Mouse (Mus musculus): Measurements from ENCODE around the gene Gngt2. TPM values are rescaled to one million over a fixed set of nuclear protein-coding genes. Genes with fewer than 3 reads are reported as not detected.
A peak's percentile ranks its signal among the peaks of the same experiment; 100 is the strongest.

Gngt2 gene
- polyA plus RNA-seq, 1 experiment = 4.7 TPM

DNA sequence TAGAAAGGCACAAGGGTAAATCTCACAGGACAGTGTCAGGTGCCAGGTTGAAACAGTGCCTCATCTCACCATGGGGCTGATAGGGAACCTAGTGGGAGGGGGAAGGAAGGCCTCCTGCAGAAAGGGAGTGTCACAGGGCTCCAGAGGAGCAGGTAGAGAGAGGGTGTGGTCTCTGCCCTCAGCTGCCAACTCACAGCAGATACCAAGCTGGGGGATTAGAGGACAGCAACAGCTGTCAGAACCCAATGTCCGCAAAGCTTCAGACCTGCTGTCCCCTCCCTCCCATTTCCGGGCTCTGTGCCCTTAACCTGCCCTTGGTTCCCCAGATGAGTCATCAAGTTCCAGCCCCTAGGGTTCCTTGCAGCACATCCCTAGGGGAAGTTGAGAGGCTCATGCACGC, 31.5 kb upstream of the Gngt2 start:
- no peaks in the 10 kb centered on the region for H3K36me3 ChIP-seq (ENCODE audit: control insufficient read depth, insufficient read depth, low read length)
- peak overlapping the region; percentile 91 for H3K27ac ChIP-seq (ENCODE audit: insufficient read depth, low read depth, low read length)
- H3K27me3 ChIP-seq (ENCODE audit: control insufficient read depth, insufficient read depth, low read length) = no peaks in the 10 kb centered on the region
- TF ChIP-seq CTCF (IDR thresholded peaks at IDR 0.05; ENCODE audit: extremely low read depth, insufficient read length, insufficient replicate concordance, low read depth, low read length) = no peak
- peak; percentile 36; the same call in 1 of the 2 replicates for TF ChIP-seq POLR2A (IDR thresholded peaks at IDR 0.05; ENCODE audit: low read depth, low read length)
- peaks cover 26% of the 10 kb centered on the region; the same call in 1 of the 2 replicates for H3K4me1 ChIP-seq (ENCODE audit: control insufficient read depth, insufficient read depth, insufficient read length, low read length)
- 6% methylated on average over 3 of the region's 3 CpGs for WGBS
- H3K4me3 ChIP-seq (ENCODE audit: low read depth, low read length) = no peak overlapping the region

DNA sequence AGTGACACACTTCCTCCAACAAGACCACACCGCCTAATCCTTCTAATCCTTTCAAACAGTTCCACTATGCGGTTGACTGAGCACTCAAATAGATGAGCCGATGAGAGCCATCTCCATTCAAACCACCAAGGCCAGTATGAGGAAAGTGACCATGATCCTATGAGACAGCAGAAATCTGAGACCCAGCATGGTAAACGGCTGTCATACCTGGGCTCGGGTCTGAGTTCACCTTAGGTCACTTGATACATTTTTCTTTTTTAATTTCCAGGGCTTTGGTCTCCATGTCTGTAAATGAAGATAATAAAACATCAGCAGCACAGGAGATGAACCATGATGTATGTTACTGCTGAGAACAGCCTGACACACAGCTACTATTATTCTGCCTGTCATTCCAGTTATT, 29.1 kb upstream of the Gngt2 start:
- 98% methylated on average over 5 of the region's 5 CpGs for WGBS
- no peaks in the 10 kb centered on the region for H3K27me3 ChIP-seq (ENCODE audit: control insufficient read depth, insufficient read depth, low read length)
- no peak overlapping the region for H3K4me3 ChIP-seq (ENCODE audit: low read depth, low read length)
- peaks cover 22% of the 10 kb centered on the region; the same call in 1 of the 2 replicates for H3K4me1 ChIP-seq (ENCODE audit: control insufficient read depth, insufficient read depth, insufficient read length, low read length)
- H3K36me3 ChIP-seq (ENCODE audit: control insufficient read depth, insufficient read depth, low read length) = no peaks in the 10 kb centered on the region
- TF ChIP-seq POLR2A (IDR thresholded peaks at IDR 0.05; ENCODE audit: low read depth, low read length) (no peak), CTCF (IDR thresholded peaks at IDR 0.05; ENCODE audit: extremely low read depth, insufficient read length, insufficient replicate concordance, low read depth, low read length) (no peak)
- H3K27ac ChIP-seq (ENCODE audit: insufficient read depth, low read depth, low read length) = no peak overlapping the region

DNA sequence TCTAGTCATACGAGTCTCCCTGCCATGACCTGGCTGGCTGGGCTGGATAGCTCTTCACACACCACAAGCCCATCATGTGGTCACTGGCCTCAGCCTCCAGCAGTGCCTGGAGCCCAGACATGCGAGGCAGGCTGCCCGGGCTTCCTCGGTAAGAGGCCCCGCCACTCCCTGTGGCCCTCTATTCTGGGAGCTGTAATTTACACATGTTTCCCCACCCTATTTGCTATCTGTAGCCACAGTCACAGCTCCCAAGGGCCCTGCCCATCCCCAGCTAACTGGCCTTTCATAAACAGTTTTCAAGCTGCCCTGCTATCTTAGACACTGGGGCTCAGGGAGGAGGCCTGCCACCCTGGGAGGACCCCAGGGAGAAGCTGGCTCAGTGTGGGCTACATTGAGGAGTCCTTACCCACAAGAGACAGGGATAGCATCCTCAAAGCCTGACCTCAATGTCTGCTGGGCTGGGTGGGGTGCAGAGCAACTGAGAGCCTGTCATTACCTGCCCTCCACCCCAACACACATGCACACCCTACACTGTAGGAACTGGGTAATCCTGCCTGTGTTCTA, 28.5 kb upstream of the Gngt2 start:
- no peaks in the 10 kb centered on the region for H3K27me3 ChIP-seq (ENCODE audit: control insufficient read depth, insufficient read depth, low read length)
- H3K27ac ChIP-seq (ENCODE audit: insufficient read depth, low read depth, low read length) = no peak overlapping the region
- 36% methylated on average over 5 of the region's 5 CpGs for WGBS
- TF ChIP-seq CTCF (IDR thresholded peaks at IDR 0.05; ENCODE audit: extremely low read depth, insufficient read length, insufficient replicate concordance, low read depth, low read length) = no peak
- TF ChIP-seq POLR2A (IDR thresholded peaks at IDR 0.05; ENCODE audit: low read depth, low read length) = no peak
- peaks cover 22% of the 10 kb centered on the region; the same call in 1 of the 2 replicates for H3K4me1 ChIP-seq (ENCODE audit: control insufficient read depth, insufficient read depth, insufficient read length, low read length)
- H3K4me3 ChIP-seq (ENCODE audit: low read depth, low read length) = no peak overlapping the region
- no peaks in the 10 kb centered on the region for H3K36me3 ChIP-seq (ENCODE audit: control insufficient read depth, insufficient read depth, low read length)

DNA sequence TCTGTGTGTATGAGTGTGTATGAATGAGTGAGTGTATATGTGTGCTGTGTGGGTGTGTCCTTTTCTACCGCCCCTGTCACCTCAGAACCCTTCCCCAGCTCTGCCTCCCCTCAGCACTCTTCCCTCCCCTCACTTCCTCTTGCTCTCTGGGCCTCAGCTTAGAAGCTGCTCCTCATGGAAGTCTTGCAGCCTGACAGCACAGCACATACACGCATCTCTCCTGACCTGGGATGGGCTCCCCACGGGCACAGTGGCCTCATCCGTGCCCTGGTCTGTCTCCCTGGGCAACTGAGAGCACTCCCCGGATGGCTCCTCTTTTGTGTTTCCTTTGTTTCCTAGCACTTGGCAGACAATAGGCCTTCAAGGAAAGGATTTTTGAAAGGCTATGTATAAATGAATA, 27.4 kb upstream of the Gngt2 start:
- peaks cover 20% of the 10 kb centered on the region; the same call in 1 of the 2 replicates for H3K4me1 ChIP-seq (ENCODE audit: control insufficient read depth, insufficient read depth, insufficient read length, low read length)
- H3K36me3 ChIP-seq (ENCODE audit: control insufficient read depth, insufficient read depth, low read length) = no peaks in the 10 kb centered on the region
- WGBS = 80% methylated on average over 5 of the region's 5 CpGs
- no peaks in the 10 kb centered on the region for H3K27me3 ChIP-seq (ENCODE audit: control insufficient read depth, insufficient read depth, low read length)
- TF ChIP-seq POLR2A (IDR thresholded peaks at IDR 0.05; ENCODE audit: low read depth, low read length) (no peak), CTCF (IDR thresholded peaks at IDR 0.05; ENCODE audit: extremely low read depth, insufficient read length, insufficient replicate concordance, low read depth, low read length) (no peak)
- no peak overlapping the region for H3K27ac ChIP-seq (ENCODE audit: insufficient read depth, low read depth, low read length)
- no peak overlapping the region for H3K4me3 ChIP-seq (ENCODE audit: low read depth, low read length)

DNA sequence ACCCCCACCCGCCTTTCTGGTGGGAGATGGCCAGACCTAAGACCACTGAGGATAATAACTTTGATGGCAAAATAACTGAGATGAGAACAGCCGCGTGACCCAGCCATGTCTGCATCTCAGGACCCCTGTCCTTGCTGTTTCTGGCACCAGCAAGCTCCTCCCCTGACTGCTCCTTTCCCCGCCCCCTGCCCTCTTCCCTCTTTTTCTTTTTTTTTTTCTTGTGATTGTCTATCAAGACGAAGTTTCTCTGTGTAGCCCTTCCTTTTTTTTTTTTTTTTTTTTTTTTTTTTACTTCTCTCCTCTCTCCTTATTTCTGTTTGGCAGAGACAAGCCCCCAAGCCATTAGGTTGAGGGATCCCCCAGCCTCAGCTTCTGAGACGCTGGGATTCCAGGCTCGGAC, 26.2 kb upstream of the Gngt2 start:
- no peak overlapping the region for H3K27ac ChIP-seq (ENCODE audit: insufficient read depth, low read depth, low read length)
- peaks cover 7% of the 10 kb centered on the region; the same call in 1 of the 2 replicates for H3K4me1 ChIP-seq (ENCODE audit: control insufficient read depth, insufficient read depth, insufficient read length, low read length)
- H3K36me3 ChIP-seq (ENCODE audit: control insufficient read depth, insufficient read depth, low read length) = no peaks in the 10 kb centered on the region
- no peaks in the 10 kb centered on the region for H3K27me3 ChIP-seq (ENCODE audit: control insufficient read depth, insufficient read depth, low read length)
- WGBS = 73% methylated on average over 7 of the region's 7 CpGs
- H3K4me3 ChIP-seq (ENCODE audit: low read depth, low read length) = no peak overlapping the region
- no peak for TF ChIP-seq POLR2A (IDR thresholded peaks at IDR 0.05; ENCODE audit: low read depth, low read length)
- TF ChIP-seq CTCF (IDR thresholded peaks at IDR 0.05; ENCODE audit: extremely low read depth, insufficient read length, insufficient replicate concordance, low read depth, low read length) = no peak

DNA sequence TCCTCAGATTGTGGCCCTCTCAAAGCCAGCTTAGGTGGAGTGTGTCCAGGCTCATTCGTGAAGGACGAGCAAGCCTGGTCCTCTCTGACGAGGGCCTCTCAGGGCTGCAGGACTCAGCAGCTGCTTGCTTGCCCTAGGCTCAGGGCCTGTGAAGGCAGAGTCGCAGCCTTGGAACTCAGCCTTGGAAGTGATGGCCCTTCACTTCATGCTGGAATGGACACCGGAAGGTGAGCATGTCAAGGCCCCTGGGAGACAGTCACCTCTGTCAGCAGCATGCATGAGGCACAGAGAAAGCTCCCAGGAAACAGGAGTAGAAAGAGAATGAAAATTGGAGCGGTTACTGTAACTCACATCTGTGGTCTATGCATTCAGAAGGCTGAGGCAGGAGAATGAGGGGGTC, 25.3 kb upstream of the Gngt2 start:
- Histone ChIP-seq H3K4me1 (ENCODE audit: control insufficient read depth, insufficient read depth, insufficient read length, low read length) (peaks cover 7% of the 10 kb centered on the region; the same call in 1 of the 2 replicates), H3K4me3 (ENCODE audit: low read depth, low read length) (no peak overlapping the region), H3K27me3 (ENCODE audit: control insufficient read depth, insufficient read depth, low read length) (no peaks in the 10 kb centered on the region), H3K27ac (ENCODE audit: insufficient read depth, low read depth, low read length) (no peak overlapping the region), H3K36me3 (ENCODE audit: control insufficient read depth, insufficient read depth, low read length) (no peaks in the 10 kb centered on the region)
- 92% methylated on average over 6 of the region's 6 CpGs for WGBS
- TF ChIP-seq POLR2A (IDR thresholded peaks at IDR 0.05; ENCODE audit: low read depth, low read length) (no peak), CTCF (IDR thresholded peaks at IDR 0.05; ENCODE audit: extremely low read depth, insufficient read length, insufficient replicate concordance, low read depth, low read length) (no peak)

DNA sequence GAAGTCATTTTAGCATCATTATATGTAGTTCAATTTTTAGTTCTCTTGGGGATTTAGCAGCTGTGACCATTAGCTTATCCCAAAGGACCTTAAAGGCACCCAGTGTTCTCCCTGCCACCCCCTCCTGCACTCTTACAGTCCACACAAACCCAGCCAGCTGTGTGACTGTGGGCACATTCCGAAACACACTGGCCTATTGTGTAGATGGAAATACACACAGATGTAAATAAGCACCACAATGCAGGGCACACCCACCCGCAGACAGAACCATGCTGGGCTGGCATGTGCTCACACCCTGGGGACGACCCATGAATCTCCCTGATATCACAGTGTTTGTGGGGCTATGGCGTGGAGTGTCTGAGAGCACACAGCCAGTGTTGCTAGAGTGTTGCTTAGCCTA, 24.8 kb upstream of the Gngt2 start:
- H3K27ac ChIP-seq (ENCODE audit: insufficient read depth, low read depth, low read length) = no peak overlapping the region
- WGBS = 85% methylated on average over 4 of the region's 4 CpGs
- TF ChIP-seq CTCF (IDR thresholded peaks at IDR 0.05; ENCODE audit: extremely low read depth, insufficient read length, insufficient replicate concordance, low read depth, low read length) (no peak), POLR2A (IDR thresholded peaks at IDR 0.05; ENCODE audit: low read depth, low read length) (no peak)

More for the DNA sequence above, 24.8 kb upstream of the Gngt2 start:
- no peaks in the 10 kb centered on the region for H3K27me3 ChIP-seq (ENCODE audit: control insufficient read depth, insufficient read depth, low read length)
- no peaks in the 10 kb centered on the region for H3K36me3 ChIP-seq (ENCODE audit: control insufficient read depth, insufficient read depth, low read length)
- H3K4me1 ChIP-seq (ENCODE audit: control insufficient read depth, insufficient read depth, insufficient read length, low read length) = peaks cover 7% of the 10 kb centered on the region; the same call in 1 of the 2 replicates
- no peak overlapping the region for H3K4me3 ChIP-seq (ENCODE audit: low read depth, low read length)

All from small intestine, adult 2 months (tissue).